Mouse (Mus musculus) liver, postnatal 0 days (tissue): ENCODE data around the gene Sema6b. TPM values are rescaled to one million over a fixed set of nuclear protein-coding genes. Genes with fewer than 3 reads are reported as not detected.

Experiments used
- ATAC-seq: fragments of 200-750 bp; cut with Nextera tagmentation; 2 replicates; pipeline ENCODE4 v1.8.0; 2017; ENCODE audit warnings: mild to moderate bottlenecking, moderate library complexity
- DNase-seq: peaks from one replicate; pipeline ENCODE4 v3.0.0-alpha.2; 2016
- H3K27ac ChIP-seq: fragments of 300-500 bp; sonication (generic); 2 replicates; pipeline ENCODE4 v1.5.1; 2014; ENCODE audit warnings: antibody characterized with exemption, moderate library complexity, mild to moderate bottlenecking, low read depth
- H3K27me3 ChIP-seq: fragments of 300-500 bp; sonication (generic); 2 replicates; pipeline ENCODE4 v1.6.1; 2014; ENCODE audit warnings: low read length, control low read depth, mixed read lengths; ENCODE audit not compliant: insufficient read depth
- H3K36me3 ChIP-seq: fragments of 300-500 bp; sonication (generic); replicated peaks from 2 replicates; pipeline ENCODE4 v1.6.1; 2014; ENCODE audit warnings: mild to moderate bottlenecking, control low read depth, low read length, moderate library complexity, mixed read lengths; ENCODE audit not compliant: insufficient read depth
- H3K4me1 ChIP-seq: fragments of 300-500 bp; sonication (generic); 2 replicates; pipeline ENCODE4 v1.6.1; 2014; ENCODE audit warnings: antibody characterized with exemption, mild to moderate bottlenecking, control low read depth; ENCODE audit not compliant: insufficient read depth
- H3K4me2 ChIP-seq: fragments of 300-500 bp; sonication (generic); 2 replicates; pipeline ENCODE4 v1.6.1; 2014; ENCODE audit warnings: low read depth, mild to moderate bottlenecking, low read length, moderate library complexity, mixed read lengths
- H3K4me3 ChIP-seq: fragments of 300-500 bp; sonication (generic); 2 replicates; pipeline ENCODE4 v1.5.1; 2014; ENCODE audit warnings: low read depth, low read length
- H3K9ac ChIP-seq: fragments of 300-500 bp; sonication (generic); replicated peaks from 2 replicates; pipeline ENCODE4 v1.6.1; 2014; ENCODE audit warnings: mild to moderate bottlenecking, moderate library complexity
- H3K9me3 ChIP-seq: fragments of 300-500 bp; sonication (generic); 2 replicates; pipeline ENCODE4 v1.6.1; 2016; ENCODE audit warnings: mild to moderate bottlenecking, control low read depth, low read length, mixed read lengths
- CTCF ChIP-seq: sonication (generic); IDR thresholded peaks from 2 replicates; pipeline ENCODE4 v1.5.1; 2016; ENCODE audit warnings: antibody characterized with exemption, low read depth
- EP300 ChIP-seq: IDR thresholded peaks from 2 replicates; pipeline ENCODE4 v1.6.1; 2016; ENCODE audit warnings: antibody characterized with exemption, low read depth, mild to moderate bottlenecking
- WGBS: fragments of 180-500 bp; shearing (Covaris S2); extraction: QIAGEN DNeasy Blood & Tissue Kit; methylation state at CpG from one replicate; pipeline ENCODE4 v1.1.7; 2014; ENCODE audit not compliant: insufficient replicate concordance; 5-methylcytosine and 5-hydroxymethylcytosine counted together
- polyA plus RNA-seq: library from polyadenylated mRNA; unstranded; fragments of >200 nt; fragmentation: Nextera tagmentation; extraction: Ambion mirVana; gene quantifications from 2 replicates; pipeline ENCODE4 v1.2.1, GENCODE M21; 2015

Sema6b gene
- polyA plus RNA-seq, 1 experiment from 2014 or later = 0.56 TPM

GRCm38 (mm10) chr17:56116193-56116592 lies 23.9 kb downstream of the Sema6b start:
- ATAC-seq (peak; percentile 8; the same call in 1 of the 2 replicates), DNase-seq (peak; percentile 50)
- H3K4me2 ChIP-seq = peak overlapping the region; percentile 68
- H3K4me1 ChIP-seq = peaks cover 26% of the 10 kb centered on the region
- H3K36me3 ChIP-seq = no peaks in the 10 kb centered on the region; the same call in 1 of the 2 replicates
- peak overlapping the region; percentile 89 for H3K27ac ChIP-seq
- WGBS = 56% methylated on average over 10 of the region's 10 CpGs
- H3K9ac ChIP-seq = peak overlapping the region; percentile 55
- TF ChIP-seq EP300 (no peak), CTCF (no peak)
- peak overlapping the region; percentile 34 for H3K4me3 ChIP-seq
- H3K27me3 ChIP-seq = peaks cover 9% of the 10 kb centered on the region; the same call in 1 of the 2 replicates
- H3K9me3 ChIP-seq = no peaks in the 10 kb centered on the region

GRCm38 (mm10) chr17:56112743-56113142 lies 27.4 kb downstream of the Sema6b start:
- Histone ChIP-seq H3K4me3 (no peak overlapping the region), H3K9ac (no peak overlapping the region), H3K4me2 (no peak overlapping the region), H3K9me3 (no peaks in the 10 kb centered on the region), H3K27ac (no peak overlapping the region), H3K4me1 (peaks cover 26% of the 10 kb centered on the region), H3K27me3 (no peaks in the 10 kb centered on the region), H3K36me3 (peaks cover 2% of the 10 kb centered on the region; the same call in 1 of the 2 replicates)
- ATAC-seq = no peak
- DNase-seq = no peak
- 81% methylated on average over 3 of the region's 3 CpGs for WGBS
- no peak for TF ChIP-seq CTCF
- no peak for TF ChIP-seq EP300

GRCm38 (mm10) chr17:56111864-56112263 lies 28.3 kb downstream of the Sema6b start:
- 40% methylated on average over 5 of the region's 5 CpGs for WGBS
- Histone ChIP-seq H3K27me3 (no peaks in the 10 kb centered on the region), H3K9me3 (no peaks in the 10 kb centered on the region), H3K27ac (no peak overlapping the region), H3K4me1 (peaks cover 23% of the 10 kb centered on the region), H3K4me2 (no peak overlapping the region), H3K36me3 (peaks cover 2% of the 10 kb centered on the region; the same call in 1 of the 2 replicates), H3K9ac (no peak overlapping the region), H3K4me3 (no peak overlapping the region)
- 0 out of 2 replicates have a peak, but pooled peaks have one; percentile 12 for ATAC-seq
- DNase-seq = peak; percentile 80
- no peak for TF ChIP-seq EP300
- peak; percentile 92 for TF ChIP-seq CTCF

GRCm38 (mm10) chr17:56111021-56111420 lies 29.1 kb downstream of the Sema6b start:
- no peaks in the 10 kb centered on the region for H3K27me3 ChIP-seq
- 42% methylated on average over 1 of the region's 1 CpGs for WGBS
- H3K4me1 ChIP-seq = peaks cover 23% of the 10 kb centered on the region
- H3K36me3 ChIP-seq = peaks cover 2% of the 10 kb centered on the region; the same call in 1 of the 2 replicates
- no peak overlapping the region for H3K9ac ChIP-seq
- H3K9me3 ChIP-seq = no peaks in the 10 kb centered on the region
- no peak overlapping the region for H3K27ac ChIP-seq
- TF ChIP-seq EP300 (no peak), CTCF (no peak)
- H3K4me2 ChIP-seq = no peak overlapping the region
- peak; percentile 14 for DNase-seq
- H3K4me3 ChIP-seq = no peak overlapping the region
- no peak for ATAC-seq

GRCm38 (mm10) chr17:56110571-56110970 lies 29.6 kb downstream of the Sema6b start:
- 63% methylated on average over 4 of the region's 4 CpGs for WGBS
- peaks cover 21% of the 10 kb centered on the region for H3K4me1 ChIP-seq
- H3K27me3 ChIP-seq = no peaks in the 10 kb centered on the region
- no peak overlapping the region for H3K4me2 ChIP-seq
- H3K36me3 ChIP-seq = peaks cover 2% of the 10 kb centered on the region; the same call in 1 of the 2 replicates
- H3K9me3 ChIP-seq = no peaks in the 10 kb centered on the region
- no peak overlapping the region for H3K27ac ChIP-seq
- no peak for TF ChIP-seq EP300
- no peak for TF ChIP-seq CTCF
- no peak overlapping the region for H3K4me3 ChIP-seq
- no peak overlapping the region for H3K9ac ChIP-seq
- no peak for DNase-seq
- ATAC-seq = no peak

- Histone ChIP-seq H3K4me3 (no peak within 1 kb of the TSS), H3K4me1 (peaks cover 13% of the 10 kb centered on the region), H3K9ac (no peak within 1 kb of the TSS), H3K4me2 (no peak within 1 kb of the TSS), H3K27me3 (no peaks in the 10 kb centered on the region), H3K27ac (no peak within 1 kb of the TSS; the same call in 1 of the 2 replicates), H3K36me3 (peaks cover 2% of the 10 kb centered on the region; the same call in 1 of the 2 replicates), H3K9me3 (no peaks in the 10 kb centered on the region)
- 68% methylated on average over 9 of the region's 10 CpGs for WGBS
- ATAC-seq = peak; percentile 37
- peak; percentile 40 for DNase-seq
- no peak for TF ChIP-seq EP300
- TF ChIP-seq CTCF = no peak
Observed at GRCm38 (mm10) chr17:56109219-56110051, 30.7 kb downstream of the Sema6b start, which contains the start of gene Plin4. Gene Plin4 (minus strand): TSS chr17:56109803.
